Mouse (Mus musculus): ENCODE results near the gene Traf1.

GRCm38 (mm10) chr2:34961481-34962036, at the start of gene Traf1:
- no peak for TF ChIP-seq CEBPB (IDR thresholded peaks at IDR 0.05; ENCODE audit: insufficient read depth, poor library complexity, severe bottlenecking)
- TF ChIP-seq POLR2A (IDR thresholded peaks at IDR 0.05; ENCODE audit: insufficient read length, low read depth) = no peak
- TF ChIP-seq TCF3 (IDR thresholded peaks at IDR 0.05; ENCODE audit: insufficient read length, low read depth) = no peak
- TF ChIP-seq MAX (IDR thresholded peaks at IDR 0.05; ENCODE audit: low read depth) = no peak
- TF ChIP-seq USF1 (IDR thresholded peaks at IDR 0.05; ENCODE audit: low read depth) = no peak
- no peak for TF ChIP-seq SRF (IDR thresholded peaks at IDR 0.05; ENCODE audit: control insufficient read depth, insufficient read length, low read depth)
- TF ChIP-seq E2F4 (IDR thresholded peaks at IDR 0.05; ENCODE audit: insufficient read depth) = no peak
- no peak for TF ChIP-seq MYOG (IDR thresholded peaks at IDR 0.05; ENCODE audit: control insufficient read depth in 1 of 3, insufficient read depth in 1 of 3, insufficient read length in 2 of 3, low read depth in 2 of 3)
- no peak for TF ChIP-seq POLR2AphosphoS2 (IDR thresholded peaks at IDR 0.05; ENCODE audit: insufficient read length, low read depth)
- TF ChIP-seq TCF12 (IDR thresholded peaks at IDR 0.05; ENCODE audit: insufficient read depth, poor library complexity, severe bottlenecking) = no peak
- TF ChIP-seq REST (IDR thresholded peaks at IDR 0.05; ENCODE audit: insufficient read depth, insufficient read length) = no peak

Measured in myocyte (in vitro differentiated cells).